Mouse (Mus musculus): ENCODE data around the gene Chrne. TPM values are rescaled to one million over a fixed set of nuclear protein-coding genes. Genes with fewer than 3 reads are reported as not detected.

The Chrne gene
- polyA plus RNA-seq, 1 experiment from 2014 or later, result not detected

- 90% methylated on average over 1 of the region's 1 CpGs for WGBS
- no peak for ATAC-seq (replicated peaks)
- no peaks in the 10 kb centered on the region for H3K36me3 ChIP-seq (replicated peaks)
- H3K4me2 ChIP-seq, result no peak overlapping the region
- no peak overlapping the region for H3K9ac ChIP-seq
- H3K4me1 ChIP-seq, result no peaks in the 10 kb centered on the region
- no peaks in the 10 kb centered on the region for H3K27me3 ChIP-seq (replicated peaks)
- H3K9me3 ChIP-seq, result no peaks in the 10 kb centered on the region
- H3K27ac ChIP-seq, result no peak overlapping the region
- no peak overlapping the region for H3K4me3 ChIP-seq
Measured at GRCm38 (mm10) chr11:70591733-70592132, 27.3 kb downstream of the Chrne start.

GRCm38 (mm10) chr11:70586954-70587353 is 32.1 kb downstream of the Chrne start:
- no peaks in the 10 kb centered on the region for H3K9me3 ChIP-seq
- no peak overlapping the region for H3K4me2 ChIP-seq
- no peak for ATAC-seq (replicated peaks)
- H3K9ac ChIP-seq, result no peak overlapping the region
- H3K27me3 ChIP-seq (replicated peaks), result no peaks in the 10 kb centered on the region
- WGBS, result 77% methylated on average over 5 of the region's 5 CpGs
- no peak overlapping the region for H3K4me3 ChIP-seq
- H3K27ac ChIP-seq, result no peak overlapping the region
- peaks cover 16% of the 10 kb centered on the region for H3K4me1 ChIP-seq
- H3K36me3 ChIP-seq (replicated peaks), result no peaks in the 10 kb centered on the region

- no peak for ATAC-seq (replicated peaks)
- no peaks in the 10 kb centered on the region for H3K27me3 ChIP-seq (replicated peaks)
- H3K4me2 ChIP-seq, result no peak overlapping the region
- no peaks in the 10 kb centered on the region for H3K36me3 ChIP-seq (replicated peaks)
- H3K4me1 ChIP-seq, result peaks cover 16% of the 10 kb centered on the region
- WGBS, result 87% methylated on average over 3 of the region's 3 CpGs
- no peak overlapping the region for H3K4me3 ChIP-seq
- H3K9me3 ChIP-seq, result no peaks in the 10 kb centered on the region
- no peak overlapping the region for H3K27ac ChIP-seq
- H3K9ac ChIP-seq, result no peak overlapping the region
Measured at GRCm38 (mm10) chr11:70586261-70586660, 32.8 kb downstream of the Chrne start.

DNA sequence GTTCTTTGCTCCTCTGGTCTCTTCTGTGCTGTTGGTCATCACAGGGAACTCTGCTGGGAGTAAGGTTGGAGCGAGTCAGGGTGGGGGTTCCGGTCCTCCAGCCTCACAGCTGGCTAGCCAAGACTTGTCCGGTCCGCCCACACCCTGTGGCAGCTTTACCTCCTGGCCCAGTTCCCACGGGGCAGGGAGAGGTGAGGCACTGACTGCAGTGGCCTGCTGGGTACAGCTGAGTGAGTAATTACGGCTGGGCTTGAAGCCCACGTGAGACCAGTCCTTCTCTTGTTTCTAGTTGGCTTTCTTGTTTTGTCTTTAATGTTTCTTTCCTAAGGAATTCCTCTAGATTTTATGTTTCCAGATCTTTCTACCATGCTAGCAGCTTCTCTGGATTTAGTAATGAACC is 33.6 kb downstream of the Chrne start:
- no peak overlapping the region for H3K4me3 ChIP-seq
- no peak overlapping the region for H3K9ac ChIP-seq
- H3K9me3 ChIP-seq, result no peaks in the 10 kb centered on the region
- no peaks in the 10 kb centered on the region for H3K27me3 ChIP-seq (replicated peaks)
- WGBS, result 45% methylated on average over 7 of the region's 7 CpGs
- no peak for ATAC-seq (replicated peaks)
- no peaks in the 10 kb centered on the region for H3K36me3 ChIP-seq (replicated peaks)
- no peak overlapping the region for H3K4me2 ChIP-seq
- H3K4me1 ChIP-seq, result peaks cover 16% of the 10 kb centered on the region
- H3K27ac ChIP-seq, result no peak overlapping the region

DNA sequence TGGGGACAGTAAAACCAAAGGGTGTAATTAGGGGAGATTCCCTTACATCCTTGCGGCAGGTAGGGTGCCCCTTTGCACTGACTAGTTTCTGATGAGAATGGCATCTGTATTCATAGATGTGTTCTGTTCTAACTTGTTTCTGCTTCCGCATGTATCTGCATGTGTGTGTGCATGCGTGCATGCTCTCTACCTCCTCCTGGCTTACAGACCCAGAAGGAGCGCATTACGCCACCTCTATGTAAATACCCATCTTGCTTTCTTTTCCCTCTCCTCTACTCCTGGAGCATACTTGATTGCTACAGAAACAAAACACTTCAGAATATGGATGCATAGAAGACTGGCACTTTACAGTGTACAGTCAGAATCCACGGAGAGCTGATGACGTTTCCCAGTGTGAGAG is 35.2 kb downstream of the Chrne start:
- Histone ChIP-seq H3K4me1 (peaks cover 16% of the 10 kb centered on the region), H3K36me3 (replicated peaks) (no peaks in the 10 kb centered on the region), H3K4me2 (no peak overlapping the region), H3K27ac (no peak overlapping the region), H3K9ac (no peak overlapping the region), H3K4me3 (no peak overlapping the region), H3K27me3 (replicated peaks) (no peaks in the 10 kb centered on the region), H3K9me3 (no peaks in the 10 kb centered on the region)
- no peak for ATAC-seq (replicated peaks)
- WGBS, result 92% methylated on average over 7 of the region's 7 CpGs

DNA sequence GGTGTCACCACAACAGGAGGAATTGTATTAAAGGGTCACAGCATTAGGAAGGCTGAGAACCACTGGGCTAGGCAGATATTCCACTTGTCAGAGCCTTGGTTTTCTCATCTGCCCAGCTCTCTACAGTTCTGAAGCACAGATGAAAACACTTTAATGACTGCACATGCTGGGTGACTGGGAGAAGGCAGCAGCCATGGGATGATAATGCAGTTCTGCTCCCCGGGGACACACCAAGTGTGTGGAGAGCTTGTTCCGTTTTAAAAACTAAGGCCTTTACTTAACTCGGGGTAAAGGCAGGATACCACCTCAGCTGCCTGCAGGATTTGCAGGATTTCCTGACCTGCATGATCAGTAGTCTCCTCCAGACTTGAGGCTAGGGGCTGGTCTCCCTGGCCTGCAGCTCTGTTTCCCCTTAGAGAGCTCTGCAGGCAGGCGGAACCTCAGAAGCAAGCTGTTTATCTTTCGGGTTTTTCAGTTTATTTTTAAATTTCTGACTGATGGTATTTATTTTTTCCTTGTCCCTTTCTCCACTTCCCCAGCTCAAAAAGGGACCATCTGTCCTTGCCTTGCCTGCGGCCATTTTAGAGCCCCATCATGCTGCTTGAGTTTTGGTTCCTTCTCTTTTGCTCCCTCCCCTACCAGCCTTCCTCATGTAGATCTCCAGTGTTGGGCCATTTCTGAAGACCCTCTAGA is 35.8 kb downstream of the Chrne start:
- H3K4me3 ChIP-seq, result no peak overlapping the region
- H3K9ac ChIP-seq, result no peak overlapping the region
- H3K9me3 ChIP-seq, result no peaks in the 10 kb centered on the region
- no peaks in the 10 kb centered on the region for H3K27me3 ChIP-seq (replicated peaks)
- peaks cover 17% of the 10 kb centered on the region for H3K4me1 ChIP-seq
- 69% methylated on average over 6 of the region's 6 CpGs for WGBS
- H3K27ac ChIP-seq, result no peak overlapping the region
- ATAC-seq (replicated peaks), result no peak
- no peak overlapping the region for H3K4me2 ChIP-seq
- H3K36me3 ChIP-seq (replicated peaks), result no peaks in the 10 kb centered on the region

- H3K27ac ChIP-seq, result no peak overlapping the region
Measured at GRCm38 (mm10) chr11:70582196-70582595, 36.8 kb downstream of the Chrne start.

DNA sequence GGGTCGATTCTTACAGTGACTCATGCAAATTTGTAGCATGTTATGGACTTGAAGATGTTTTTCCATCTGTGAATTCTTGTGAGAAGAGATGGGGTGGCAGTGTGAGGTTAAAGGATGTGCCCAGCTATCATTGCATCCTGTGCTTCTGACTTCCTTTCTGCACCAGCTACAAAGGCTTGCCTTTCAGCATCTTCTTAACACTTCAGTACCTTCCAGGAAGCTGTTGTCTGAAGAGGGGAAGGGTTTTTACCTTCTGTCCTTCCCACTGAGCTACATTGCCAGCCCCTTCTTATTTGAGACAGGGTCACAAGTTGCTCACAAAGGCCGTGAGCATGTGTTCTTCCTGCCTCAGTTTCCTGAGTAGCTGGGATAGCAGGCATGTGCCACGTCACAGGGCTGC is 38.1 kb downstream of the Chrne start:
- no peak overlapping the region for H3K9ac ChIP-seq
- H3K4me2 ChIP-seq, result no peak overlapping the region
- H3K36me3 ChIP-seq (replicated peaks), result no peaks in the 10 kb centered on the region
- 78% methylated on average over 3 of the region's 3 CpGs for WGBS
- H3K4me1 ChIP-seq, result peaks cover 29% of the 10 kb centered on the region
- H3K9me3 ChIP-seq, result no peaks in the 10 kb centered on the region
- no peak overlapping the region for H3K4me3 ChIP-seq
- no peaks in the 10 kb centered on the region for H3K27me3 ChIP-seq (replicated peaks)
- ATAC-seq (replicated peaks), result no peak
- H3K27ac ChIP-seq, result no peak overlapping the region

More at GRCm38 (mm10) chr11:70582196-70582595, 36.8 kb downstream of the Chrne start:
- H3K9me3 ChIP-seq, result no peaks in the 10 kb centered on the region
- ATAC-seq (replicated peaks), result no peak
- H3K9ac ChIP-seq, result no peak overlapping the region
- H3K4me2 ChIP-seq, result no peak overlapping the region
- no peaks in the 10 kb centered on the region for H3K27me3 ChIP-seq (replicated peaks)
- no peaks in the 10 kb centered on the region for H3K36me3 ChIP-seq (replicated peaks)
- H3K4me1 ChIP-seq, result peaks cover 27% of the 10 kb centered on the region
- 82% methylated on average over 3 of the region's 3 CpGs for WGBS
- no peak overlapping the region for H3K4me3 ChIP-seq

DNA sequence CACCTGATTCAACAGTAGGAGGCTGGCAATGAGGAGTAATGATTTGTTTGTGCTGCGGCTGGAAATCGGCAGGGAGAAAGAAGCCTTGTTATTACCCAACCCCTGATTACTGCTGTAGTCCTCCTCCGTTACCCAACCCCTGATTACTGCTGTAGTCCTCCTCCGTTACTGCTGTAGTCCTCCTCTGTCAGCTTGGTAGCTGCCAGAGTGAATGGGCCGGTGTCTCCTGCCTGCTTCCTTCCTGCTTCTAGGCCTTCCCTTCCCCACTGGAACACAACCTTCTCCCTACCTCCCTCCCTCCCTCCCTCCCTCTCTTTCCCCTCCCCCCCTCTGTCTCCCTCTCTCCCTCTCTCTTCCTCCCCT is 38.7 kb downstream of the Chrne start:
- Histone ChIP-seq H3K27ac (no peak overlapping the region), H3K4me3 (no peak overlapping the region), H3K4me2 (no peak overlapping the region), H3K9ac (no peak overlapping the region), H3K27me3 (replicated peaks) (no peaks in the 10 kb centered on the region), H3K36me3 (replicated peaks) (no peaks in the 10 kb centered on the region), H3K4me1 (peaks cover 25% of the 10 kb centered on the region), H3K9me3 (no peaks in the 10 kb centered on the region)
- ATAC-seq (replicated peaks), result no peak
- 64% methylated on average over 5 of the region's 5 CpGs for WGBS

- H3K9me3 ChIP-seq, result no peaks in the 10 kb centered on the region
- no peak overlapping the region for H3K9ac ChIP-seq
- H3K36me3 ChIP-seq (replicated peaks), result no peaks in the 10 kb centered on the region
- H3K27me3 ChIP-seq (replicated peaks), result no peaks in the 10 kb centered on the region
- no peak overlapping the region for H3K27ac ChIP-seq
- H3K4me2 ChIP-seq, result no peak overlapping the region
- H3K4me1 ChIP-seq, result peaks cover 20% of the 10 kb centered on the region
- H3K4me3 ChIP-seq, result no peak overlapping the region
- ATAC-seq (replicated peaks), result no peak
- 86% methylated on average over 9 of the region's 9 CpGs for WGBS
Measured at GRCm38 (mm10) chr11:70579710-70580357, 39.2 kb downstream of the Chrne start.

GRCm38 (mm10) chr11:70578962-70579361 is 40.1 kb downstream of the Chrne start:
- whole genome bisulfite sequencing, result 93% methylated on average over 6 of the region's 6 CpGs
- no peak for ATAC-seq (replicated peaks)
- no peaks in the 10 kb centered on the region for H3K9me3 ChIP-seq

DNA sequence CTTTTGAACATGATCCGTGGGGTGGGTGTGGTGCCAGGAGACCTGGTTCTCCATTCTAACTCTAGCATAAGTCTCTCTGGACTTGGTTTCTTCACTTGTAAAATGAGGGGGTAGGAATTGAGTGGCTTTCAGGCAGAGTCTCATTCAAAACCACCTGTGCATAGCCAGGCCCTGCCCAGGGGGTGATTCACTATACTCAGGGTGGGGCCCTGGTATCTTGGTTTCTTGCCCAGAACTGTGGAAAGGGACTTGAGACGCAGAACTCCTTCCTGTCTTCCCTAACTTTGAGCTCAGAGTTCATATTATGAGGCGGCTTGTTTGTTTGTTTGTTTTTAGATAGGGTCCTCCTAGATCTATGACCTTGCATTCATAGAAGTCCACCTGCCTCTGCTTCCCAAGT is 41.8 kb downstream of the Chrne start:
- Histone ChIP-seq H3K9me3 (no peaks in the 10 kb centered on the region), H3K4me1 (peaks cover 13% of the 10 kb centered on the region), H3K4me2 (no peak overlapping the region), H3K9ac (no peak overlapping the region), H3K27ac (no peak overlapping the region), H3K36me3 (replicated peaks) (no peaks in the 10 kb centered on the region), H3K27me3 (replicated peaks) (no peaks in the 10 kb centered on the region), H3K4me3 (no peak overlapping the region)
- ATAC-seq (replicated peaks), result no peak
- WGBS, result 81% methylated on average over 3 of the region's 3 CpGs

More at GRCm38 (mm10) chr11:70578962-70579361, 40.1 kb downstream of the Chrne start:
- Histone ChIP-seq H3K27ac (no peak overlapping the region), H3K9ac (no peak overlapping the region), H3K4me1 (peaks cover 13% of the 10 kb centered on the region), H3K27me3 (replicated peaks) (no peaks in the 10 kb centered on the region), H3K4me2 (no peak overlapping the region), H3K4me3 (no peak overlapping the region), H3K36me3 (replicated peaks) (no peaks in the 10 kb centered on the region)

DNA sequence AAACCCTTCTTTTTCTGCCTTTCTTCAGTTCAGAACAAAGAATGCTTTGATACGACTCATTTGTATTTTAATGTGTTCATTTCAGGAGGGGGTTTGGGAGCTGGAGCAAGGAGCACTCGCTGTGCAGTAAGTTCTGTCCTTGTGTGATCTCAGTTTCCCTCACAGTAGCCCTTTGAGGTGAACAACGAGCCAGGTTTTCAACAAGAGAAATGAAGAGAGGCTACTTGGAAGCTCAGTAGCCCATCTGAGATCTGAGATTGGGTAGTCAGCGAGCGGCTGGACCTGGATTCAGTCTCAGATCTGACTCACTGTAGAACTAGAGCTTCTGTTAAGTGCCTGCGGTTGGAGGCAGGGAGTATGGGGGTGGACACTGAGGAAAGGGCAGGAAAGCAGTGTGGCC is 45.1 kb downstream of the Chrne start:
- no peak for ATAC-seq (replicated peaks)

More for the DNA sequence above, 45.1 kb downstream of the Chrne start:
- no peak overlapping the region for H3K4me3 ChIP-seq
- no peaks in the 10 kb centered on the region for H3K9me3 ChIP-seq
- H3K4me2 ChIP-seq, result no peak overlapping the region
- H3K4me1 ChIP-seq, result peaks cover 13% of the 10 kb centered on the region
- H3K27ac ChIP-seq, result no peak overlapping the region
- 55% methylated on average over 6 of the region's 6 CpGs for WGBS
- H3K27me3 ChIP-seq (replicated peaks), result no peaks in the 10 kb centered on the region
- H3K9ac ChIP-seq, result no peak overlapping the region
- H3K36me3 ChIP-seq (replicated peaks), result no peaks in the 10 kb centered on the region
